Mouse (Mus musculus): Measurements from ENCODE around the gene Samd1. TPM values are rescaled to one million over a fixed set of nuclear protein-coding genes. Genes with fewer than 3 reads are reported as not detected.

Samd1 gene
- polyA plus RNA-seq, 1 experiment from 2014 or later: 11.3 TPM

DNA sequence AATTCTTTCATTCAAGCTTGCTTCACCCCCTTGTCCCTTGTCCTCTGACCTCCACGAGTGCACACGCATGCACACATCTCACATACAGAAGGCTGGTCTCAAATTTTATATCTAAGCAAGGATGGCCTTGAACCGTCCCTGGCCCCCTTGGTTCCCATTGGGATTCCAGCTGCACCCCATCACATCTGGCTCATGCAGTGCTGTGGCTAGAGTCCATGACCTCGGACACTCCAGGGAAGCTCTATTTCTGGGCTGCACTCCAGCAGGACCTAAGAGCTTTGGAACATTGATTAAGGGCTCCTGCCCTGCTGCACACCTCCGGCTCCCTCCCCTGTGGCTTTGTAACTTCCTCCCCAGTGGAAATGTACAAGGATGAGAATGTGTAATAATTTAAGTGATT is 40.5 kb downstream of the Samd1 start:
- H3K4me3 ChIP-seq (replicated peaks; ENCODE audit: low read length): no peak overlapping the region
- peaks cover 25% of the 10 kb centered on the region for H3K27me3 ChIP-seq (ENCODE audit: control insufficient read depth, insufficient read depth, low read length)
- WGBS: 87% methylated on average over 5 of the region's 5 CpGs
- no peak for ATAC-seq (ENCODE audit: low FRiP score)
- peaks cover 11% of the 10 kb centered on the region; the same call in 1 of the 2 replicates for H3K4me1 ChIP-seq (replicated peaks; ENCODE audit: control insufficient read depth, insufficient read depth, low read length)
- no peaks in the 10 kb centered on the region for H3K9me3 ChIP-seq (ENCODE audit: control insufficient read depth, low read length)
- no peak overlapping the region for H3K27ac ChIP-seq
- H3K36me3 ChIP-seq (replicated peaks; ENCODE audit: control insufficient read depth, insufficient read depth): no peaks in the 10 kb centered on the region
- H3K4me2 ChIP-seq (replicated peaks): no peak overlapping the region
- no peak overlapping the region for H3K9ac ChIP-seq
- DNase-seq (ENCODE audit: low spot score): no peak

DNA sequence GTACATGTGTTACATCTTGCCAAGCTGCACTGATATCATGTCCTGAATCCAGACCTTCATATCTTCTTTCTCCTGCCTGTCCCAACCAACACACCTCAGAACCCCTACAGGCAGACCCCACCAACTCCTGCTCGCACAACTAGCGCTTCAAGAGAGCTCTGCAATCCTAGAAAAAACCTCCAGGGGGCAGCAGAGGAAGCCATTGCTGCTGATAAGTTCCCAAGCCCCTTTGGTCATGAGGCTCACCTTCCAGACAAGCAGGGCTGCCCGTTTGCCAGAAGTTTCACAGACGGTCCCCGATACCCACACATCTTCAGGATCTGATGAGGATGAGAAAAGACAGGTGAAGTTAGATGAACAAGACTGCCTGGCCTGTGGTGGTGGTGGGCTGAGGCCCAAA is 41.6 kb downstream of the Samd1 start:
- no peak overlapping the region for H3K27ac ChIP-seq
- H3K27me3 ChIP-seq (ENCODE audit: control insufficient read depth, insufficient read depth, low read length): peaks cover 35% of the 10 kb centered on the region
- H3K4me3 ChIP-seq (replicated peaks; ENCODE audit: low read length): no peak overlapping the region
- H3K9me3 ChIP-seq (ENCODE audit: control insufficient read depth, low read length): no peaks in the 10 kb centered on the region
- H3K9ac ChIP-seq: no peak overlapping the region
- peak; percentile 91 for DNase-seq (ENCODE audit: low spot score)
- peaks cover 11% of the 10 kb centered on the region; the same call in 1 of the 2 replicates for H3K4me1 ChIP-seq (replicated peaks; ENCODE audit: control insufficient read depth, insufficient read depth, low read length)
- H3K4me2 ChIP-seq (replicated peaks): no peak overlapping the region
- no peaks in the 10 kb centered on the region for H3K36me3 ChIP-seq (replicated peaks; ENCODE audit: control insufficient read depth, insufficient read depth)
- 6% methylated on average over 5 of the region's 5 CpGs for WGBS
- ATAC-seq (ENCODE audit: low FRiP score): no peak

DNA sequence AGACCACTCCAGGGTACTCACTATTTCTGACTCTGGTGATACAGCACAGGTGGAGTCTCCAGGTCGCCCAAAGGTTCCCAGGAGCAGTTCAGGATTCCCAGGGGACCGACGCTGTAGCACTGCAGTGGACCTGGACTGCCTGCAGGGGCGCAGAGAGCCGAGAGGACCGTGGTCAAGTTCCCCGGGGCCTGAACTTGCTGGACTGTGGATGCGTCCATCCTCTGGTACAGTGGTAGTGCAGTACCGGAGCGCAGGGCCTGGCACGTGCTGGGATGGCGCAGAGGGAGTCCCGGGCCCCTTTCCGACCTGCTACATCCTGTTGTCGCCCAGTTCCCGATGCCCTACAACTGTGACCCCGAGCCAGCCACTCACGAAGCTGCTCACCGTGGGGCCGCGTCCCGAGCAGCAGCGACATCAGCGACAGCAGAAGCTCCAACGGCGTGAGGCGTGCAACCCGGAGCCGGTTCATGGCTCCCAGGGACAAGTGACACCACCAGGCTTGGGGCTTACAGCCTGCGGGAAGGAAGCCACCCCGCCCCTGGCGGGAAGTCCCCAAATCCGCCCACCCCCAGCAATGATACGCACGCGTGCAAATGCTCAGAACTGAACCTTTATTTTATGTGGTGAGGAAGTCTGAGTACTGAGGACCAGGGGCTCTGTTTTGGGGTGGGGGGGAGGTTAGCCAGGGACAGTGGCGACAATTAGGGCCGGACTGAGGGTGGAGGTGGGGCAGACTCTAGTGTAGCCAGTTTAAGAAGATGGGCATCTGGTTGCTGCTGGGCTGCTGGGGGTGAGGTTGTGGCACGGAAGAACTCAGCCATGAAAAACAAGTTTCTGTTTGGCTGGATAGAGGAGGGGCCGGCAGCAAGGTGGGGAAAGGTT is 44.8 kb downstream of the Samd1 start, which contains the start of gene Il27ra:
Gene Il27ra (minus strand): TSS at position 524 of the 882 bp plus-strand sequence.
- Histone ChIP-seq H3K4me3 (replicated peaks; ENCODE audit: low read length) (peak within 1 kb of the TSS; percentile 28), H3K9me3 (ENCODE audit: control insufficient read depth, low read length) (no peaks in the 10 kb centered on the region), H3K36me3 (replicated peaks; ENCODE audit: control insufficient read depth, insufficient read depth) (no peaks in the 10 kb centered on the region), H3K4me1 (replicated peaks; ENCODE audit: control insufficient read depth, insufficient read depth, low read length) (peaks cover 11% of the 10 kb centered on the region; the same call in 1 of the 2 replicates), H3K27ac (no peak within 1 kb of the TSS), H3K4me2 (replicated peaks) (peak within 1 kb of the TSS; percentile 52), H3K9ac (peak within 1 kb of the TSS; percentile 40), H3K27me3 (ENCODE audit: control insufficient read depth, insufficient read depth, low read length) (peaks cover 60% of the 10 kb centered on the region)
- ATAC-seq (ENCODE audit: low FRiP score): peak; percentile 75
- DNase-seq (ENCODE audit: low spot score): peak; percentile 55
- WGBS: 4% methylated on average over 40 of the region's 40 CpGs

DNA sequence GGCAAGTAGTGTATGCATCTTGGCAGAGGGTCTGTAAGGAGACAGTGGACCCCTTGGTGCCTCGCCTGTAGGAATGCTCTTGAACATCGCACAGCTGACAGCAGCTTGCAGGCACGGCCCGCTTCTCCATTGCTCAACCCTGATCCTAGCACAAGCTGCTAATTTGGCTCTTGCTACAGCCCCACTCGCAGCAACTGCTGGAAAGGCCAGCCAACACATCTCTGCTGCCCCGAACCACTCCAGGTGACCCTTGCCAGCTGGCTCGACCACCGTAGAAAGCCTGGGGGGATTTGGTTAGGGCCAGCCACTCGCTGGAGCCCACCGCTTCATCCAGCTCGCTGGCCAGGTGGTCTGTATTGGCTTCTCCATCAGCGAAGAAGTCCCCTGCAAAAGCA is 45.5 kb downstream of the Samd1 start:
- H3K36me3 ChIP-seq (replicated peaks; ENCODE audit: control insufficient read depth, insufficient read depth): no peaks in the 10 kb centered on the region
- no peak overlapping the region for H3K4me2 ChIP-seq (replicated peaks)
- H3K4me1 ChIP-seq (replicated peaks; ENCODE audit: control insufficient read depth, insufficient read depth, low read length): peaks cover 11% of the 10 kb centered on the region; the same call in 1 of the 2 replicates
- no peak overlapping the region for H3K27ac ChIP-seq
- DNase-seq (ENCODE audit: low spot score): no peak
- ATAC-seq (ENCODE audit: low FRiP score): no peak
- no peak overlapping the region for H3K4me3 ChIP-seq (replicated peaks; ENCODE audit: low read length)
- peaks cover 60% of the 10 kb centered on the region for H3K27me3 ChIP-seq (ENCODE audit: control insufficient read depth, insufficient read depth, low read length)
- WGBS: 38% methylated on average over 12 of the region's 12 CpGs
- no peak overlapping the region for H3K9ac ChIP-seq
- no peaks in the 10 kb centered on the region for H3K9me3 ChIP-seq (ENCODE audit: control insufficient read depth, low read length)

DNA sequence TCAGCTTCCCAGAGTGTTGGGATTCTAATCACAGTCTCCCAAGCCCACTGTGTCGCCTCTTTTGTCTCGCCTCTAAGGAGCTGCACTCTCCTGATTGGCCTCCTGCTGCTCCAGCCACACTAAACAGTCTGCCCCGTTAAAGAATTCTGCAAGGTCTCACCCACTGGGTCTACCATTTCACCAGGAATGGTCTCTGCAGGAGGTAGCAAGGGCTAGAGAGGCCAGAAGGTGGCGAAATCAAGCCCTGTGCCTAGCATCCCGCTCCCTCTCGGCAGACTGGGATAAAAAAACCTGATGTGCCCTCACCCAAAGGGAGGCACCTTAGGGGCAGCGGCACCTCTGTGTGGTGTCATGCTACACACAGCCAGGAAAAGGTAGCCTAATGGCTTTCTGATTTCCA is 46.6 kb downstream of the Samd1 start:
- 5% methylated on average over 7 of the region's 7 CpGs for WGBS
- no peak overlapping the region for H3K9ac ChIP-seq
- no peak for ATAC-seq (ENCODE audit: low FRiP score)
- peaks cover 11% of the 10 kb centered on the region; the same call in 1 of the 2 replicates for H3K4me1 ChIP-seq (replicated peaks; ENCODE audit: control insufficient read depth, insufficient read depth, low read length)
- H3K27ac ChIP-seq: no peak overlapping the region
- no peak overlapping the region for H3K4me2 ChIP-seq (replicated peaks)
- no peaks in the 10 kb centered on the region for H3K9me3 ChIP-seq (ENCODE audit: control insufficient read depth, low read length)
- peaks cover 60% of the 10 kb centered on the region for H3K27me3 ChIP-seq (ENCODE audit: control insufficient read depth, insufficient read depth, low read length)
- no peak overlapping the region for H3K4me3 ChIP-seq (replicated peaks; ENCODE audit: low read length)
- no peaks in the 10 kb centered on the region for H3K36me3 ChIP-seq (replicated peaks; ENCODE audit: control insufficient read depth, insufficient read depth)
- no peak for DNase-seq (ENCODE audit: low spot score)

DNA sequence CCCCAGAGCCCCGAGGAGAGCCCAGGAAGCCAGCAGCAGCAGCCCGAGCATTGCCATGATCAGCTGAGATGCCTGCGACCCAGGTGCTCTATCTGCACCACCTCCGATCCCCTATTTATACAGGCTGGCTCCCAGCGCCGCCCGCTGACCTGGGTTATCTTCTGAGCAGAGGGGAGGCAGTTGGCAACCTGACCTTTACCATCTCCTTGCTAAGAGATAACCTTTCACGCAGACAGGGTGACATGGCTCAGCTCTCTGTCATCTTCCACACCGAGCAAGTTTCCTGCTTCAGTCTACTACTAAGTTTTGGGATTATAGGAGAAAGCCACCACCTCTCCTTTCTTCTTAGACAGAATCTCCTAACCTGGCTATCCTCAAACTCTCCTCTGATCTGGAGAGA is 47.4 kb downstream of the Samd1 start, which contains the start of gene Rln3:
Gene Rln3 (minus strand): TSS at position 101 of the 400 bp plus-strand sequence.
- H3K9ac ChIP-seq: no peak within 1 kb of the TSS
- peaks cover 60% of the 10 kb centered on the region for H3K27me3 ChIP-seq (ENCODE audit: control insufficient read depth, insufficient read depth, low read length)
- 9% methylated on average over 9 of the region's 9 CpGs for WGBS
- H3K9me3 ChIP-seq (ENCODE audit: control insufficient read depth, low read length): no peaks in the 10 kb centered on the region
- H3K4me2 ChIP-seq (replicated peaks): no peak within 1 kb of the TSS
- DNase-seq (ENCODE audit: low spot score) (no peak), ATAC-seq (ENCODE audit: low FRiP score) (no peak)
- H3K27ac ChIP-seq: no peak within 1 kb of the TSS
- H3K4me1 ChIP-seq (replicated peaks; ENCODE audit: control insufficient read depth, insufficient read depth, low read length): peaks cover 11% of the 10 kb centered on the region; the same call in 1 of the 2 replicates
- no peaks in the 10 kb centered on the region for H3K36me3 ChIP-seq (replicated peaks; ENCODE audit: control insufficient read depth, insufficient read depth)
- no peak within 1 kb of the TSS for H3K4me3 ChIP-seq (replicated peaks; ENCODE audit: low read length)

DNA sequence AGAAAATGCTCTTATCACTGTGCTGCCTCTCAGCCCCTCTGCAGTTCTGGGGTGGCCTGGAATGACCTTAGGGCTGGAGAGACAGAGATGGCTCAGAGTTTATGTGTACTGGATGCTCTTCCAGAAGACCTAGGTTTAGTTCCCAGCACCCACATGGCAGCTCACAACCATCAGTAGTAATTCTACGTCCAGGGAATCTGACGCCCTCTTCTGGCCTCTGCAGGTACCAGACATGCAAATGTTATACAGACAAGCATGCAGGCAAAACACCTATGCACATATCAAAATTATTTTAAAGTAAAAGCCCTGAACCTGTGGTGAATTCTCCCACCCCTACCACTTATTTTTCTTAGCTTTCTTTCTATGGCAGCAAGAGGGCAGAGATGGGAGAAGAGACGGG is 49.0 kb downstream of the Samd1 start:
- ATAC-seq (ENCODE audit: low FRiP score) (no peak), DNase-seq (ENCODE audit: low spot score) (no peak)
- Histone ChIP-seq H3K27me3 (ENCODE audit: control insufficient read depth, insufficient read depth, low read length) (peaks cover 50% of the 10 kb centered on the region), H3K4me1 (replicated peaks; ENCODE audit: control insufficient read depth, insufficient read depth, low read length) (peaks cover 11% of the 10 kb centered on the region; the same call in 1 of the 2 replicates), H3K9ac (no peak overlapping the region), H3K9me3 (ENCODE audit: control insufficient read depth, low read length) (no peaks in the 10 kb centered on the region), H3K4me3 (replicated peaks; ENCODE audit: low read length) (no peak overlapping the region), H3K36me3 (replicated peaks; ENCODE audit: control insufficient read depth, insufficient read depth) (no peaks in the 10 kb centered on the region), H3K4me2 (replicated peaks) (no peak overlapping the region), H3K27ac (no peak overlapping the region)
- 87% methylated on average over 3 of the region's 3 CpGs for WGBS

DNA sequence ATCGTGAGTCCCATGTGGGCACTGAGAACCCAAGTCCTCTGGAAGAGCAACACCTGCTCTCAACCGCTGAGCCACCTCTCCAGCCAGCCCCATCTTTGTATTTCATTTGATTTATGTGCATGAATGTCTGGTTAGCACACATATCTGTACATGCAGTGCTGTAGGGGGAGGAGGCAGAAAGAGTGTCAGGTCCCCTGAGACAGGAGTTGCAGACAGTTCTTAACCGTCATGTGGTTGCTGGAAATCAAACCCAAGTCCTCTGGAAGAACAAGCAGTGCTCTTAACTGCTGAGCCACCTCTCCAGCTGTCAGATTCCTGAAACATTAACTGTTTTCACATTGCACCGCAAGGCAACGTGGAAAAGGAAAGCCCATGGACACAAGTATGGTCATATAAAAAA is 50.7 kb downstream of the Samd1 start:
- no peak overlapping the region for H3K4me2 ChIP-seq (replicated peaks)
- no peak for DNase-seq (ENCODE audit: low spot score)
- no peak for ATAC-seq (ENCODE audit: low FRiP score)
- no peaks in the 10 kb centered on the region for H3K9me3 ChIP-seq (ENCODE audit: control insufficient read depth, low read length)
- no peaks in the 10 kb centered on the region for H3K4me1 ChIP-seq (replicated peaks; ENCODE audit: control insufficient read depth, insufficient read depth, low read length)
- peaks cover 34% of the 10 kb centered on the region for H3K27me3 ChIP-seq (ENCODE audit: control insufficient read depth, insufficient read depth, low read length)
- no peak overlapping the region for H3K27ac ChIP-seq
- 80% methylated on average over 5 of the region's 5 CpGs for WGBS
- no peaks in the 10 kb centered on the region for H3K36me3 ChIP-seq (replicated peaks; ENCODE audit: control insufficient read depth, insufficient read depth)
- no peak overlapping the region for H3K9ac ChIP-seq
- no peak overlapping the region for H3K4me3 ChIP-seq (replicated peaks; ENCODE audit: low read length)
